Mouse (Mus musculus) lung, embryonic 14.5 days (tissue): Measurements from ENCODE around the gene Gpn2. TPM values are rescaled to one million over a fixed set of nuclear protein-coding genes. Genes with fewer than 3 reads are reported as not detected.
A peak's percentile ranks its signal among the peaks of the same experiment; 100 is the strongest.

Experiments used
- ATAC-seq: fragments of 200-750 bp; cut with Nextera tagmentation; 2 replicates; pipeline ENCODE4 v1.8.0; 2017; ENCODE audit warnings: mild to moderate bottlenecking, moderate TSS enrichment, moderate library complexity; ENCODE audit not compliant: insufficient read depth
- DNase-seq: peaks from one replicate; pipeline ENCODE4 v3.0.0-alpha.2; 2015
- H3K27ac ChIP-seq: fragments of 300-500 bp; sonication (generic); 2 replicates; pipeline ENCODE4 v1.5.1; 2014; ENCODE audit warnings: low read depth, mild to moderate bottlenecking, moderate library complexity
- H3K27me3 ChIP-seq: fragments of 300-500 bp; sonication (generic); 2 replicates; pipeline ENCODE4 v1.6.1; 2014; ENCODE audit warnings: low read length, control low read depth; ENCODE audit not compliant: insufficient read depth
- H3K36me3 ChIP-seq: fragments of 300-500 bp; sonication (generic); 2 replicates; pipeline ENCODE4 v1.6.1; 2014; ENCODE audit warnings: control low read depth; ENCODE audit not compliant: insufficient read depth
- H3K4me1 ChIP-seq: fragments of 300-500 bp; sonication (generic); 2 replicates; pipeline ENCODE4 v1.6.1; 2014; ENCODE audit warnings: antibody characterized with exemption, control low read depth; ENCODE audit not compliant: insufficient read depth
- H3K4me2 ChIP-seq: fragments of 300-500 bp; sonication (generic); 2 replicates; pipeline ENCODE4 v1.6.1; 2014; ENCODE audit warnings: mild to moderate bottlenecking
- H3K4me3 ChIP-seq: fragments of 300-500 bp; sonication (generic); 2 replicates; pipeline ENCODE4 v1.5.1; 2014; ENCODE audit warnings: low read depth, low read length
- H3K9ac ChIP-seq: fragments of 300-500 bp; sonication (generic); 2 replicates; pipeline ENCODE4 v1.6.1; 2014
- H3K9me3 ChIP-seq: fragments of 300-500 bp; sonication (generic); 2 replicates; pipeline ENCODE4 v1.6.1; 2016; ENCODE audit warnings: low read depth, low read length, control low read depth
- CTCF ChIP-seq: IDR thresholded peaks from 2 replicates; pipeline ENCODE4 v1.5.1; 2016; ENCODE audit warnings: antibody characterized with exemption, low read depth
- WGBS: fragments of 180-500 bp; shearing (Covaris S2); extraction: QIAGEN DNeasy Blood & Tissue Kit; methylation state at CpG from one replicate; pipeline ENCODE4 v1.1.7; 2014; 5-methylcytosine and 5-hydroxymethylcytosine counted together
- polyA plus RNA-seq: library from polyadenylated mRNA; unstranded; fragments of >200 nt; fragmentation: Nextera tagmentation; extraction: Ambion mirVana; gene quantifications from 2 replicates; pipeline ENCODE4 v1.2.1, GENCODE M21; 2014

Gpn2 gene
- polyA plus RNA-seq, 1 experiment from 2014 or later = 23.7 TPM

GRCm38 (mm10) chr4:133612416-133612815 is 28.3 kb downstream of the Gpn2 start:
- 94% methylated on average over 7 of the region's 7 CpGs for WGBS

GRCm38 (mm10) chr4:133613026-133613425 is 28.9 kb downstream of the Gpn2 start:
- ATAC-seq = no peak
- Histone ChIP-seq H3K27me3 (no peaks in the 10 kb centered on the region), H3K9me3 (peaks cover 6% of the 10 kb centered on the region; the same call in 1 of the 2 replicates), H3K9ac (no peak overlapping the region), H3K4me3 (no peak overlapping the region), H3K27ac (no peak overlapping the region), H3K4me2 (no peak overlapping the region), H3K36me3 (peaks cover 50% of the 10 kb centered on the region), H3K4me1 (no peaks in the 10 kb centered on the region)
- no peak for TF ChIP-seq CTCF
- WGBS = 91% methylated on average over 8 of the region's 8 CpGs
- DNase-seq = no peak

More at GRCm38 (mm10) chr4:133612416-133612815, 28.3 kb downstream of the Gpn2 start:
- H3K4me2 ChIP-seq = no peak overlapping the region
- peaks cover 6% of the 10 kb centered on the region; the same call in 1 of the 2 replicates for H3K9me3 ChIP-seq
- H3K4me1 ChIP-seq = no peaks in the 10 kb centered on the region
- no peak for DNase-seq
- H3K4me3 ChIP-seq = no peak overlapping the region
- no peaks in the 10 kb centered on the region for H3K27me3 ChIP-seq
- no peak overlapping the region for H3K9ac ChIP-seq
- TF ChIP-seq CTCF = peak; percentile 16
- no peak for ATAC-seq
- peaks cover 51% of the 10 kb centered on the region for H3K36me3 ChIP-seq
- no peak overlapping the region for H3K27ac ChIP-seq

- Histone ChIP-seq H3K36me3 (peaks cover 42% of the 10 kb centered on the region), H3K27ac (no peak overlapping the region), H3K9ac (no peak overlapping the region), H3K9me3 (peaks cover 6% of the 10 kb centered on the region; the same call in 1 of the 2 replicates), H3K4me1 (no peaks in the 10 kb centered on the region), H3K4me2 (no peak overlapping the region), H3K27me3 (no peaks in the 10 kb centered on the region), H3K4me3 (no peak overlapping the region)
- 78% methylated on average over 4 of the region's 4 CpGs for WGBS
- TF ChIP-seq CTCF = no peak
- ATAC-seq (no peak), DNase-seq (no peak)
These were observed 29.7 kb downstream of the Gpn2 start for GRCm38 (mm10) chr4:133613867-133614266.

GRCm38 (mm10) chr4:133614274-133614761 is 30.2 kb downstream of the Gpn2 start:
- Histone ChIP-seq H3K27ac (no peak overlapping the region), H3K27me3 (no peaks in the 10 kb centered on the region), H3K4me2 (no peak overlapping the region), H3K4me1 (no peaks in the 10 kb centered on the region), H3K4me3 (no peak overlapping the region), H3K9me3 (peaks cover 6% of the 10 kb centered on the region; the same call in 1 of the 2 replicates), H3K9ac (no peak overlapping the region), H3K36me3 (peaks cover 41% of the 10 kb centered on the region)
- WGBS = 83% methylated on average over 8 of the region's 8 CpGs
- no peak for TF ChIP-seq CTCF
- DNase-seq (no peak), ATAC-seq (no peak)

- no peak for ATAC-seq
- H3K27me3 ChIP-seq = no peaks in the 10 kb centered on the region
- H3K4me1 ChIP-seq = no peaks in the 10 kb centered on the region
- peaks cover 44% of the 10 kb centered on the region for H3K36me3 ChIP-seq
- no peak overlapping the region for H3K9ac ChIP-seq
- no peak overlapping the region for H3K4me3 ChIP-seq
- H3K4me2 ChIP-seq = no peak overlapping the region
- no peak for DNase-seq
- no peak overlapping the region for H3K27ac ChIP-seq
- H3K9me3 ChIP-seq = peaks cover 6% of the 10 kb centered on the region; the same call in 1 of the 2 replicates
- 73% methylated on average over 10 of the region's 10 CpGs for whole genome bisulfite sequencing
- TF ChIP-seq CTCF = no peak
These were observed 31.3 kb downstream of the Gpn2 start for GRCm38 (mm10) chr4:133615416-133615815.

GRCm38 (mm10) chr4:133617936-133618335 is 33.8 kb downstream of the Gpn2 start:
- no peaks in the 10 kb centered on the region for H3K4me1 ChIP-seq
- no peak for TF ChIP-seq CTCF
- no peak for ATAC-seq

GRCm38 (mm10) chr4:133619473-133620136 is 35.4 kb downstream of the Gpn2 start:
- Histone ChIP-seq H3K9ac (no peak overlapping the region), H3K36me3 (peaks cover 23% of the 10 kb centered on the region; the same call in 1 of the 2 replicates), H3K4me1 (no peaks in the 10 kb centered on the region), H3K4me3 (no peak overlapping the region), H3K27me3 (no peaks in the 10 kb centered on the region), H3K9me3 (no peaks in the 10 kb centered on the region), H3K27ac (no peak overlapping the region), H3K4me2 (no peak overlapping the region)
- no peak for TF ChIP-seq CTCF
- no peak for DNase-seq
- 73% methylated on average over 4 of the region's 4 CpGs for WGBS
- no peak for ATAC-seq

More at GRCm38 (mm10) chr4:133617936-133618335, 33.8 kb downstream of the Gpn2 start:
- H3K27ac ChIP-seq = no peak overlapping the region
- no peak overlapping the region for H3K9ac ChIP-seq
- no peaks in the 10 kb centered on the region for H3K27me3 ChIP-seq
- H3K4me2 ChIP-seq = no peak overlapping the region
- DNase-seq = no peak
- H3K9me3 ChIP-seq = no peaks in the 10 kb centered on the region
- no peak overlapping the region for H3K4me3 ChIP-seq
- 91% methylated on average over 11 of the region's 11 CpGs for WGBS
- H3K36me3 ChIP-seq = peaks cover 31% of the 10 kb centered on the region
